Mouse (Mus musculus) megakaryocyte, embryonic 14.5 days (primary cell): ENCODE measurements around the gene Rnase2b. TPM values are rescaled to one million over a fixed set of nuclear protein-coding genes. Genes with fewer than 3 reads are reported as not detected.
"Not testable (repeated sequence)": the region's sequence is repeated elsewhere in the genome, so short reads cannot be mapped to it uniquely, and the experiment has no call there.

Experiments used
- H3K27me3 ChIP-seq: replicated peaks from 2 replicates; pipeline ENCODE3; 2012; ENCODE audit warnings: inconsistent platforms
- H3K36me3 ChIP-seq: replicated peaks from 2 replicates; pipeline ENCODE3; 2012; ENCODE audit warnings: low read length, inconsistent platforms, mixed read lengths
- H3K4me1 ChIP-seq: 2 replicates; pipeline ENCODE4 v1.6.1; 2012; ENCODE audit warnings: inconsistent platforms
- H3K4me3 ChIP-seq: replicated peaks from 2 replicates; pipeline ENCODE3; 2012; ENCODE audit warnings: moderate library complexity, mild to moderate bottlenecking, inconsistent platforms
- H3K9me3 ChIP-seq: 2 replicates; pipeline ENCODE4 v1.6.1; 2012; ENCODE audit warnings: inconsistent platforms
- FLI1 ChIP-seq: IDR thresholded peaks from 2 replicates; pipeline ENCODE4 v1.6.1; 2012; ENCODE audit warnings: low read length, inconsistent platforms, mixed read lengths
- GATA1 ChIP-seq: IDR thresholded peaks from 3 replicates; pipeline ENCODE4 v1.6.1; 2012; ENCODE audit warnings: mixed read lengths, low read length, inconsistent platforms, borderline replicate concordance
- polyA plus RNA-seq: library from polyadenylated mRNA; stranded (reverse); fragments of >175 nt; gene quantifications from 2 replicates; pipeline ENCODE4 v1.2.3, GENCODE M21; 2012; ENCODE audit warnings: low replicate concordance; ENCODE audit not compliant: insufficient read depth

Rnase2b gene
- polyA plus RNA-seq, 1 experiment, result not detected

DNA sequence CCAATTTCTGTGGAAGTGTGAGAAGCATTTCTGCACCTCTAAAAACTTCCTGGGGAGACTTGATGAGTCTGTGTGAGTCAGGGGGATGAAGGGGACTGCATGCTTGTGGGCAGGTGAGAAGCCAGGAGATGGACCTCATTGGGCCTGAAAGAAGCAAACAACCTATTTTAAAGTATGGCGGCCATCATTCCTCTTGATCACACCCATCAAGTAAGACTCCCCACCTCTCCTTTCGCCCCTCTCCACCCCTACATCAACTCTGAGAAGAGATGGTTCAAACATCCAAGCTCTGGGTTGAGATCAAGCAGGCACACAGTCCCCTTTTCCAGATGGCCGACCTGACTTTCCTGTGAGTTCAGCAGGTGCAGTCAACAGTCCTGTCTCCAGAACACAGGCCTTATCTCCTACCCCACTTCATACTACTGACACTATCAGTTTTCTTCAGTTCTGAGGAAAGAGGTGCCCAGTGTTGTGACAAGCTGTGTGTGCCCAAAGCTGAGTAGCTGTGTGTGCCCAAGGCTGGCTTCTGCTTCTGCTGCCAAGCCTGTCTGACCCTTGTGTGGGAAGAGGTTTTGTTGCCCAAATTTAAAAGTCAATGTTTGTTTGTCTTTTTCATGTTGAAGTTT, 11.7 kb upstream of the Rnase2b start:
- Histone ChIP-seq H3K4me1 (no peaks in the 10 kb centered on the region), H3K9me3 (no peaks in the 10 kb centered on the region), H3K4me3 (no peak overlapping the region), H3K27me3 (peaks cover 4% of the 10 kb centered on the region), H3K36me3 (no peaks in the 10 kb centered on the region)
- no peak for TF ChIP-seq GATA1
- TF ChIP-seq FLI1, result no peak

- TF ChIP-seq FLI1 (no peak), GATA1 (no peak)
- no peak overlapping the region for H3K4me3 ChIP-seq
- H3K27me3 ChIP-seq, result peaks cover 2% of the 10 kb centered on the region
- H3K36me3 ChIP-seq, result no peaks in the 10 kb centered on the region
- H3K9me3 ChIP-seq, result no peaks in the 10 kb centered on the region
- H3K4me1 ChIP-seq, result 0 out of 2 replicates have a peak, but pooled peaks cover 3% of the 10 kb centered on the region
Measured at GRCm38 (mm10) chr14:51152249-51152870, 9.7 kb upstream of the Rnase2b start.

DNA sequence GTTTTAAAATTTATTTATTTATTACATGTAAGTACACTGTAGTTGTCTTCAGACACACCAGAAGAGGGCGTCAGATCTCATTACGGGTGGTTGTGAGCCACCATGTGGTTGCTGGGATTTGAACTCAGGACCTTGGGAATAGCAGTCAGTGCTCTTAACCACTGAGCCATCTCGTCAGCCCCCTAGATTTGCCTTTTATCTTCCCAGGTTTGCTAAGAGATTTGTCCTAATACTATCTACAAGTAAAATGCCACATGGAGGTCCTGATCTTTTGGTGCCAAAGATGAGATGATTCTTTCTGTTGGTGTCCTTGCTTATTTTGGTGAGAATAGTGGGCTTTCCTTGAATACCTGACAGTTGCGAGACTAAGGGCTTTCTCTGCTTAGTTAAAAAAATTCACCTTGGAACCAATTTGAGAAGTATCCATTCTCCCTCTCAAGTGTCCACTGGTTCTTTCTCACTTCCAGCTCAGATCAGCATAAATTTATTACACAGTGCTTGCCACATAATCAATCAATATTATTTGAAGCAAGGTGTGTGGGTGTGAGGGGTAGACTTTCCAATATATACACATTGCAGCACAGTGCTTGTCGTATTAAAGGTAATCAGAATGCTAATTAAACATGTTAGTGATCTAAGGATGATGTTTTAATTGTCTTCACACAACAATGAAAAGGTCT, 5.9 kb upstream of the Rnase2b start:
- H3K4me1 ChIP-seq, result 0 out of 2 replicates have a peak, but pooled peaks cover 3% of the 10 kb centered on the region
- no peak overlapping the region for H3K4me3 ChIP-seq
- H3K27me3 ChIP-seq, result no peaks in the 10 kb centered on the region
- TF ChIP-seq FLI1 (no peak), GATA1 (no peak)
- no peaks in the 10 kb centered on the region for H3K9me3 ChIP-seq
- no peaks in the 10 kb centered on the region for H3K36me3 ChIP-seq

- Histone ChIP-seq H3K4me3 (no peak overlapping the region), H3K36me3 (no peaks in the 10 kb centered on the region), H3K4me1 (0 out of 2 replicates have a peak, but pooled peaks cover 3% of the 10 kb centered on the region), H3K27me3 (no peaks in the 10 kb centered on the region), H3K9me3 (no peaks in the 10 kb centered on the region)
- TF ChIP-seq FLI1 (no peak), GATA1 (no peak)
Measured at GRCm38 (mm10) chr14:51156736-51157068, 5.4 kb upstream of the Rnase2b start.

- Histone ChIP-seq H3K36me3 (no peaks in the 10 kb centered on the region), H3K4me3 (no peak overlapping the region), H3K4me1 (0 out of 2 replicates have a peak, but pooled peaks cover 3% of the 10 kb centered on the region), H3K9me3 (no peaks in the 10 kb centered on the region), H3K27me3 (no peaks in the 10 kb centered on the region)
- no peak for TF ChIP-seq GATA1
- no peak for TF ChIP-seq FLI1
Measured at GRCm38 (mm10) chr14:51157072-51157471, 5.0 kb upstream of the Rnase2b start.

DNA sequence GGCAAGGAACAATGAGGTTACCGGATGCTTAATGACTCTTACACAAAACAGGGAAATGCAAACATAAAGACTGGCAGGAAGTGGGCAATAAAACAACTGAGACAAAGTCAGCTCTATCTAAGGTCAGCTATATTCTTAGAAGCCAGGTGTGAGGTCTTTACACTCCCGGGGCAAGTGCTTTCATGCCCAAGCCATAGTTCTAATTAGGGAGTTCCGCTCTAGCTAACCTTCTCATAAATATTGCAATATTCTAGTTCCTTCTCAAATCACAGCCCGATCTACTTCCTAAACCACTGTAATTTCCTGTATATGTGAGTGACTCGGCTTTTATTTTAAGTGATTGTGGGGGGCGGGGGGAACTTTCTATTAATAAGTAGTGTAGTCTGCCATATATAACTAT, 1.3 kb downstream of the Rnase2b start:
- not testable (repeated sequence) for H3K27me3 ChIP-seq, H3K9me3 ChIP-seq, H3K36me3 ChIP-seq, H3K4me1 ChIP-seq, H3K4me3 ChIP-seq

DNA sequence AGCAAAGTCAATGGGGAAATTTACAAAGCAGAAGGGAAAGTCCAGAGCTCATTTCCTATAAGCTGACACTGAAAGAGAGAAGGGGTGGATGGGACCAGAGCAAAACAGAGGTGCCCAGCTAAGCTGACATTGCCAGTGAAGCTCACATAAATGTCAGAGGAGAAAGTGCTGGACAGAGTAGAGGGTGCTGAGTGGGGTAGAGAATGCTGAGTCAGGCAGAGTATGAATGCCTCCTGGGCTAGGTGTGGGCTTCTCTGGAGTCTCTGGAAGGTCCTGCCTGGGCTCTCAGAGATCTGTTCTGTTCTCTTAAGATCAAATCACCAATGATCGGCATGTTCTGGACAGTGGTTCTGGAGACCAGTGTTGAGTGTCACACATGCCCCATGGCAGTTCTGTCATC, 3.4 kb downstream of the Rnase2b start:
- H3K36me3 ChIP-seq, result no peaks in the 10 kb centered on the region
- peaks cover 4% of the 10 kb centered on the region; the same call in 1 of the 2 replicates for H3K9me3 ChIP-seq
- no peak overlapping the region for H3K4me3 ChIP-seq
- TF ChIP-seq FLI1, result no peak
- TF ChIP-seq GATA1, result no peak
- H3K27me3 ChIP-seq, result no peaks in the 10 kb centered on the region
- H3K4me1 ChIP-seq, result no peaks in the 10 kb centered on the region

DNA sequence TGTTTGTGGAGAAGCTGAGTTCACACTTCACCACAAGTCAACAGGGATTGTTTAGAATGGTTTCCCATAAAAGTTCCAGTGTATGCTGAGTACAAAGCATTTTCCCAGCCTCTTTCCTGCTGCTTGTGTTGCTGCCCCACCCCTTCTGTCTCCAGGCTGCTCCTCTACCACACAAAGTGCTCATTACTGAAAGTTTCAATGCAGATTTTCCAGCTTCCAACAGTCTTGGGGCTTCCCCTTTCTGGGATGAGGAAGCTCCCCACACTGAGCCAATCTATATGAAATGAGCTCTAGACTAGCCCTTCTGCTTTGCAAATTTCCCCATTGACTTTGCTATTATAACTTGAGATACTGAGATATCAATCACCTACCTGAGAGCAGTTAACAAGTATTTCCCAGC, 4.0 kb downstream of the Rnase2b start:
- H3K27me3 ChIP-seq, result no peaks in the 10 kb centered on the region
- no peak overlapping the region for H3K4me3 ChIP-seq
- H3K4me1 ChIP-seq, result no peaks in the 10 kb centered on the region
- no peak for TF ChIP-seq GATA1
- TF ChIP-seq FLI1, result no peak
- peaks cover 4% of the 10 kb centered on the region; the same call in 1 of the 2 replicates for H3K9me3 ChIP-seq
- H3K36me3 ChIP-seq, result no peaks in the 10 kb centered on the region

DNA sequence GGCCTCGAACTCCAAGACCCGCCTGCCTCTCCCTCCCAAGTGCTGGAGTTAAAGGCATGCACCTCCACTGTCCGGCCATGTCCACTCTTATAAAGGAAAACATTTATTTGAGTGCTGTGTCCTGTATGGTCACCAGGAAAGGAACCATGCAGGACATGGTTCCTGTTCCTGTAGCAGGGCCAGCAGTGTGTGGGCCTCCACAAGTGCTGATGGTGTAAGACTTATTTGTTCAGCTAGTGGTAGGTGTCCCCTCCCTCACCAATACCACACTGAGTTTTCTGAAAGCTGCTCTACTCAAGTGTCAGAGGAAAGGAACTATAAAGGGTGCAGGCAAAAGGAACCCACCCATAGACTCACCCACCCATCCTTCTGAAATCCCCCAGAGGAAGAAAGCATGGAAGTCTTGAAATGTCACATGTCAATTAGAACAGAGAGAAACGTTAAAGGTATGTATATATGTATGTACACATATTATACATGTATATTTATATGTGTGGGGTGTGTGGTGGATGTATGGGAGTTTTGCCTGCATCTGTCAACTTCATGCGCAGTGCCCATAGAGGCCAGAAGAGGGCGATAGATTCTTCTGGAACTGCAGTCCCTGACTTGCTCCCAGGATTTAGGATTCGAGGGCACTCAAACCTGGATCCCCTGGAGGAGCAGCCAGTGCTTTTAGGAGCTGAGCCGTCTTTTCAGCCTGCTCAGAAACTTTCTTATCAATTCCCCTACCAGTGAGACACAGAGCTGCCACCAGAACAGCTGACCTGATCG, 10.2 kb downstream of the Rnase2b start:
- not testable (repeated sequence) for H3K9me3 ChIP-seq, H3K4me3 ChIP-seq, H3K4me1 ChIP-seq, H3K27me3 ChIP-seq, H3K36me3 ChIP-seq

DNA sequence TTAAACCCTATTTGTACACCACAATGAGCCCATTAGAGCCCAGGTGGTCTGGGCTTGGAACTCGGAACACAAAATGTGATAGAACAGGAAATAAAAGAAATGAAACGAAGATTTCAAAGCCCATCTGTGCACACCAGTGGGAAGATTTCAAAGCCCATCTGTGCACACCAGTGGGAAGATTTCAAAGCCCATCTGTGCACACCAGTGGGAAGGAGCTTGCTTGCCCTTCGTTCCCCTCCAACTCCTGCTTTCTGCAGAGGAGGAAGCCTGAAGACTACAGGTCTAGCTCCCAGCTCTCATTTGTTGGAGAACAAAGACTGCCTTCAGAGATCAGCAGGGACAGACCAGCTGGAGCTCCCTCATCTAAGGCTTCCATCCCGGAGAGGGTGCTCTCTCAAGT, 10.9 kb downstream of the Rnase2b start:
- H3K9me3 ChIP-seq, H3K4me3 ChIP-seq, H3K4me1 ChIP-seq, H3K27me3 ChIP-seq, H3K36me3 ChIP-seq: not testable (repeated sequence)
